Mouse (Mus musculus): ENCODE results near the gene Zdhhc21. TPM values are rescaled to one million over a fixed set of nuclear protein-coding genes. Genes with fewer than 3 reads are reported as not detected.

Gene Zdhhc21
- polyA plus RNA-seq (2015; fragmentation: Nextera tagmentation; extraction: Ambion mirVana), result 16.8 and 17.3 TPM in 2 replicates

GRCm38 (mm10) chr4:82859131-82860125 is at the start of gene Zdhhc21:
Gene Zdhhc21, minus strand, starts transcription at chr4:82859958.
- Histone ChIP-seq H3K9me3 (replicated peaks) (no peaks in the 10 kb centered on the region), H3K27ac (replicated peaks) (peak within 1 kb of the TSS; percentile 93), H3K27me3 (replicated peaks) (no peaks in the 10 kb centered on the region), H3K9ac (replicated peaks) (peak within 1 kb of the TSS; percentile 83), H3K4me2 (peak within 1 kb of the TSS; percentile 72), H3K4me3 (replicated peaks) (peak within 1 kb of the TSS; percentile 84), H3K36me3 (no peaks in the 10 kb centered on the region), H3K4me1 (peaks cover 12% of the 10 kb centered on the region; the same call in 1 of the 2 replicates)
- under 1% methylated on average over 74 of the region's 82 CpGs for WGBS
- ATAC-seq (ENCODE audit: low FRiP score), result peak; percentile 92

- Histone ChIP-seq H3K9ac (replicated peaks) (no peak overlapping the region), H3K4me3 (replicated peaks) (no peak overlapping the region), H3K4me1 (no peaks in the 10 kb centered on the region; the same call in 1 of the 2 replicates), H3K4me2 (no peak overlapping the region), H3K36me3 (no peaks in the 10 kb centered on the region), H3K27ac (replicated peaks) (no peak overlapping the region), H3K27me3 (replicated peaks) (no peaks in the 10 kb centered on the region), H3K9me3 (replicated peaks) (no peaks in the 10 kb centered on the region)
- WGBS, result 74% methylated on average over 10 of the region's 10 CpGs
- no peak for ATAC-seq (ENCODE audit: low FRiP score)
Observed at GRCm38 (mm10) chr4:82895227-82895626, 35.5 kb upstream of the Zdhhc21 start.

GRCm38 (mm10) chr4:82892247-82892646 is 32.5 kb upstream of the Zdhhc21 start:
- Histone ChIP-seq H3K36me3 (no peaks in the 10 kb centered on the region), H3K4me3 (replicated peaks) (no peak overlapping the region), H3K27me3 (replicated peaks) (no peaks in the 10 kb centered on the region), H3K4me2 (no peak overlapping the region), H3K4me1 (no peaks in the 10 kb centered on the region; the same call in 1 of the 2 replicates), H3K27ac (replicated peaks) (no peak overlapping the region), H3K9ac (replicated peaks) (no peak overlapping the region), H3K9me3 (replicated peaks) (no peaks in the 10 kb centered on the region)
- WGBS, result 89% methylated on average over 5 of the region's 5 CpGs
- no peak for ATAC-seq (ENCODE audit: low FRiP score)

GRCm38 (mm10) chr4:82891566-82891965 is 31.8 kb upstream of the Zdhhc21 start:
- no peaks in the 10 kb centered on the region for H3K27me3 ChIP-seq (replicated peaks)
- H3K36me3 ChIP-seq, result no peaks in the 10 kb centered on the region
- ATAC-seq (ENCODE audit: low FRiP score), result no peak
- WGBS, result 78% methylated on average over 2 of the region's 2 CpGs
- H3K9me3 ChIP-seq (replicated peaks), result no peaks in the 10 kb centered on the region
- no peak overlapping the region for H3K9ac ChIP-seq (replicated peaks)
- no peak overlapping the region for H3K4me2 ChIP-seq
- no peaks in the 10 kb centered on the region; the same call in 1 of the 2 replicates for H3K4me1 ChIP-seq
- no peak overlapping the region for H3K4me3 ChIP-seq (replicated peaks)
- H3K27ac ChIP-seq (replicated peaks), result no peak overlapping the region

GRCm38 (mm10) chr4:82891049-82891448 is 31.3 kb upstream of the Zdhhc21 start:
- Histone ChIP-seq H3K27me3 (replicated peaks) (no peaks in the 10 kb centered on the region), H3K4me3 (replicated peaks) (no peak overlapping the region), H3K4me1 (no peaks in the 10 kb centered on the region; the same call in 1 of the 2 replicates), H3K4me2 (no peak overlapping the region), H3K27ac (replicated peaks) (no peak overlapping the region; the same call in 1 of the 2 replicates), H3K36me3 (no peaks in the 10 kb centered on the region), H3K9ac (replicated peaks) (no peak overlapping the region), H3K9me3 (replicated peaks) (no peaks in the 10 kb centered on the region)
- 67% methylated on average over 7 of the region's 7 CpGs for WGBS
- ATAC-seq (ENCODE audit: low FRiP score), result no peak

GRCm38 (mm10) chr4:82890585-82890984 is 30.8 kb upstream of the Zdhhc21 start:
- Histone ChIP-seq H3K4me3 (replicated peaks) (no peak overlapping the region), H3K4me2 (no peak overlapping the region), H3K36me3 (no peaks in the 10 kb centered on the region), H3K4me1 (no peaks in the 10 kb centered on the region; the same call in 1 of the 2 replicates), H3K27ac (replicated peaks) (no peak overlapping the region; the same call in 1 of the 2 replicates), H3K9me3 (replicated peaks) (no peaks in the 10 kb centered on the region), H3K27me3 (replicated peaks) (no peaks in the 10 kb centered on the region), H3K9ac (replicated peaks) (no peak overlapping the region)
- 89% methylated on average over 4 of the region's 4 CpGs for WGBS
- no peak for ATAC-seq (ENCODE audit: low FRiP score)

GRCm38 (mm10) chr4:82886148-82886547 is 26.4 kb upstream of the Zdhhc21 start:
- ATAC-seq (ENCODE audit: low FRiP score), result no peak
- Histone ChIP-seq H3K27ac (replicated peaks) (no peak overlapping the region), H3K4me2 (no peak overlapping the region), H3K36me3 (no peaks in the 10 kb centered on the region), H3K9ac (replicated peaks) (no peak overlapping the region), H3K4me1 (peaks cover 7% of the 10 kb centered on the region; the same call in 1 of the 2 replicates), H3K4me3 (replicated peaks) (no peak overlapping the region), H3K27me3 (replicated peaks) (no peaks in the 10 kb centered on the region), H3K9me3 (replicated peaks) (no peaks in the 10 kb centered on the region)
- WGBS, result 62% methylated on average over 2 of the region's 2 CpGs

GRCm38 (mm10) chr4:82885535-82885913 is 25.8 kb upstream of the Zdhhc21 start:
- 32% methylated on average over 1 of the region's 1 CpGs for WGBS
- H3K27me3 ChIP-seq (replicated peaks), result no peaks in the 10 kb centered on the region
- H3K4me3 ChIP-seq (replicated peaks), result no peak overlapping the region
- H3K9me3 ChIP-seq (replicated peaks), result no peaks in the 10 kb centered on the region
- ATAC-seq (ENCODE audit: low FRiP score), result no peak
- H3K27ac ChIP-seq (replicated peaks), result no peak overlapping the region
- no peaks in the 10 kb centered on the region for H3K36me3 ChIP-seq
- H3K9ac ChIP-seq (replicated peaks), result no peak overlapping the region
- 0 out of 2 replicates have a peak, but pooled peaks cover 7% of the 10 kb centered on the region for H3K4me1 ChIP-seq
- no peak overlapping the region for H3K4me2 ChIP-seq

- H3K27ac ChIP-seq (replicated peaks), result no peak within 1 kb of the TSS
- WGBS, result 63% methylated on average over 19 of the region's 19 CpGs
- H3K36me3 ChIP-seq, result no peaks in the 10 kb centered on the region
- H3K4me1 ChIP-seq, result 0 out of 2 replicates have a peak, but pooled peaks cover 7% of the 10 kb centered on the region
- H3K9ac ChIP-seq (replicated peaks), result no peak within 1 kb of the TSS
- H3K4me2 ChIP-seq, result no peak within 1 kb of the TSS
- H3K27me3 ChIP-seq (replicated peaks), result no peaks in the 10 kb centered on the region
- H3K9me3 ChIP-seq (replicated peaks), result no peaks in the 10 kb centered on the region
- no peak for ATAC-seq (ENCODE audit: low FRiP score)
- H3K4me3 ChIP-seq (replicated peaks), result no peak within 1 kb of the TSS
Observed at GRCm38 (mm10) chr4:82884636-82885534, 25.1 kb upstream of the Zdhhc21 start, which contains the start of gene Cer1. Gene Cer1, minus strand, starts transcription at chr4:82885148.

GRCm38 (mm10) chr4:82882500-82882899 is 22.7 kb upstream of the Zdhhc21 start:
- 84% methylated on average over 9 of the region's 9 CpGs for WGBS
- Histone ChIP-seq H3K36me3 (no peaks in the 10 kb centered on the region), H3K9me3 (replicated peaks) (no peaks in the 10 kb centered on the region), H3K9ac (replicated peaks) (no peak overlapping the region), H3K27ac (replicated peaks) (no peak overlapping the region), H3K4me2 (no peak overlapping the region), H3K4me3 (replicated peaks) (no peak overlapping the region), H3K4me1 (0 out of 2 replicates have a peak, but pooled peaks cover 7% of the 10 kb centered on the region), H3K27me3 (replicated peaks) (no peaks in the 10 kb centered on the region)
- ATAC-seq (ENCODE audit: low FRiP score), result no peak

- 76% methylated on average over 3 of the region's 3 CpGs for WGBS
- no peak for ATAC-seq (ENCODE audit: low FRiP score)
- H3K27ac ChIP-seq (replicated peaks), result no peak overlapping the region
Observed at GRCm38 (mm10) chr4:82881366-82881765, 21.6 kb upstream of the Zdhhc21 start.

More at GRCm38 (mm10) chr4:82881366-82881765, 21.6 kb upstream of the Zdhhc21 start:
- Histone ChIP-seq H3K9me3 (replicated peaks) (no peaks in the 10 kb centered on the region), H3K9ac (replicated peaks) (no peak overlapping the region), H3K4me1 (0 out of 2 replicates have a peak, but pooled peaks cover 7% of the 10 kb centered on the region), H3K4me3 (replicated peaks) (no peak overlapping the region), H3K27me3 (replicated peaks) (no peaks in the 10 kb centered on the region), H3K4me2 (no peak overlapping the region), H3K36me3 (no peaks in the 10 kb centered on the region)

All from neural tube, embryonic 15.5 days (tissue).